Mouse (Mus musculus): ENCODE results near the gene Ldhc. TPM values are rescaled to one million over a fixed set of nuclear protein-coding genes. Genes with fewer than 3 reads are reported as not detected.

Ldhc gene
- polyA plus RNA-seq, 1 experiment from 2014 or later: 0.17 TPM

GRCm38 (mm10) chr7:46916376-46916775 is 55.4 kb downstream of the Ldhc start:
- H3K4me2 ChIP-seq (ENCODE audit: low read depth, low read length): no peak overlapping the region
- H3K4me3 ChIP-seq (ENCODE audit: low read depth, low read length): no peak overlapping the region
- no peak overlapping the region for H3K9ac ChIP-seq (ENCODE audit: low read depth, low read length)
- H3K4me1 ChIP-seq (ENCODE audit: control insufficient read depth, low read depth, low read length): peaks cover 15% of the 10 kb centered on the region
- 83% methylated on average over 3 of the region's 3 CpGs for WGBS (ENCODE audit: insufficient replicate concordance)
- no peak overlapping the region for H3K27ac ChIP-seq (ENCODE audit: low read length)
- no peak for ATAC-seq (ENCODE audit: low read depth)
- no peaks in the 10 kb centered on the region for H3K27me3 ChIP-seq (ENCODE audit: control insufficient read depth, insufficient read depth, low read depth, low read length)
- H3K9me3 ChIP-seq (replicated peaks; ENCODE audit: control insufficient read depth, low read length): no peaks in the 10 kb centered on the region
- H3K36me3 ChIP-seq (ENCODE audit: control insufficient read depth, insufficient read depth): peaks cover 6% of the 10 kb centered on the region

GRCm38 (mm10) chr7:46918678-46919371 is 57.8 kb downstream of the Ldhc start:
- ATAC-seq (ENCODE audit: low read depth): no peak

GRCm38 (mm10) chr7:46919551-46920176 is 58.7 kb downstream of the Ldhc start, which contains the start of gene Tsg101:
Tsg101 (minus strand) TSS chr7:46919969.
- H3K36me3 ChIP-seq (ENCODE audit: control insufficient read depth, insufficient read depth): no peaks in the 10 kb centered on the region
- H3K4me3 ChIP-seq (ENCODE audit: low read depth, low read length): peak within 1 kb of the TSS; percentile 95
- H3K27ac ChIP-seq (ENCODE audit: low read length): peak within 1 kb of the TSS; percentile 92
- peak within 1 kb of the TSS; percentile 92 for H3K9ac ChIP-seq (ENCODE audit: low read depth, low read length)
- H3K4me1 ChIP-seq (ENCODE audit: control insufficient read depth, low read depth, low read length): peaks cover 15% of the 10 kb centered on the region
- peak; percentile 92 for ATAC-seq (ENCODE audit: low read depth)
- no peaks in the 10 kb centered on the region for H3K9me3 ChIP-seq (replicated peaks; ENCODE audit: control insufficient read depth, low read length)
- no peaks in the 10 kb centered on the region for H3K27me3 ChIP-seq (ENCODE audit: control insufficient read depth, insufficient read depth, low read depth, low read length)
- H3K4me2 ChIP-seq (ENCODE audit: low read depth, low read length): peak within 1 kb of the TSS; percentile 74
- under 1% methylated on average over 75 of the region's 75 CpGs for WGBS (ENCODE audit: insufficient replicate concordance)

More at GRCm38 (mm10) chr7:46918678-46919371, 57.8 kb downstream of the Ldhc start:
- Histone ChIP-seq H3K27ac (ENCODE audit: low read length) (peak overlapping the region; percentile 92), H3K4me3 (ENCODE audit: low read depth, low read length) (peak overlapping the region; percentile 95), H3K4me1 (ENCODE audit: control insufficient read depth, low read depth, low read length) (peaks cover 15% of the 10 kb centered on the region), H3K27me3 (ENCODE audit: control insufficient read depth, insufficient read depth, low read depth, low read length) (no peaks in the 10 kb centered on the region), H3K9ac (ENCODE audit: low read depth, low read length) (peak overlapping the region; percentile 92), H3K9me3 (replicated peaks; ENCODE audit: control insufficient read depth, low read length) (no peaks in the 10 kb centered on the region), H3K4me2 (ENCODE audit: low read depth, low read length) (peak overlapping the region; percentile 74), H3K36me3 (ENCODE audit: control insufficient read depth, insufficient read depth) (no peaks in the 10 kb centered on the region)
- 4% methylated on average over 13 of the region's 13 CpGs for WGBS (ENCODE audit: insufficient replicate concordance)

- H3K4me3 ChIP-seq (ENCODE audit: low read depth, low read length): no peak overlapping the region
- H3K4me1 ChIP-seq (ENCODE audit: control insufficient read depth, low read depth, low read length): peaks cover 15% of the 10 kb centered on the region
- no peaks in the 10 kb centered on the region for H3K27me3 ChIP-seq (ENCODE audit: control insufficient read depth, insufficient read depth, low read depth, low read length)
- ATAC-seq (ENCODE audit: low read depth): no peak
- H3K9me3 ChIP-seq (replicated peaks; ENCODE audit: control insufficient read depth, low read length): no peaks in the 10 kb centered on the region
- no peak overlapping the region for H3K4me2 ChIP-seq (ENCODE audit: low read depth, low read length)
- no peak overlapping the region for H3K9ac ChIP-seq (ENCODE audit: low read depth, low read length)
- 83% methylated on average over 4 of the region's 4 CpGs for WGBS (ENCODE audit: insufficient replicate concordance)
- no peaks in the 10 kb centered on the region for H3K36me3 ChIP-seq (ENCODE audit: control insufficient read depth, insufficient read depth)
- H3K27ac ChIP-seq (ENCODE audit: low read length): no peak overlapping the region
Observed at GRCm38 (mm10) chr7:46922075-46922474, 61.1 kb downstream of the Ldhc start.

Other genes starting within 250 kb of the Ldhc start
- 4.8 and 4.9 TPM in 2 replicates for gene Sergef, start 221.4 kb upstream of the Ldhc start, polyA plus RNA-seq (2015; fragmentation: Nextera tagmentation; extraction: Ambion mirVana)
- gene Tph1, start 188.7 kb upstream of the Ldhc start, polyA plus RNA-seq (2015; fragmentation: Nextera tagmentation; extraction: Ambion mirVana): 0.06 TPM in 1 of 2 replicates, not detected in the other
- 11.8 and 12.6 TPM in 2 replicates for gene Saal1, start 150.5 kb upstream of the Ldhc start, polyA plus RNA-seq (2015; fragmentation: Nextera tagmentation; extraction: Ambion mirVana)
- 18.5 and 29.5 TPM in 2 replicates for gene Saa3, start 145.5 kb upstream of the Ldhc start, polyA plus RNA-seq (2015; fragmentation: Nextera tagmentation; extraction: Ambion mirVana)
- gene Saa4, start 128.6 kb upstream of the Ldhc start, polyA plus RNA-seq (2015; fragmentation: Nextera tagmentation; extraction: Ambion mirVana): 10.2 and 13.6 TPM in 2 replicates
- not detected in 2 replicates for gene Saa1, start 118.2 kb upstream of the Ldhc start, polyA plus RNA-seq (2015; fragmentation: Nextera tagmentation; extraction: Ambion mirVana)
- not detected in 2 replicates for gene Saa2, start 109.4 kb upstream of the Ldhc start, polyA plus RNA-seq (2015; fragmentation: Nextera tagmentation; extraction: Ambion mirVana)
- 7.2 and 7.4 TPM in 2 replicates for gene Hps5, start 65.1 kb upstream of the Ldhc start, polyA plus RNA-seq (2015; fragmentation: Nextera tagmentation; extraction: Ambion mirVana)
- gene Gtf2h1, start 65.1 kb upstream of the Ldhc start, polyA plus RNA-seq (2015; fragmentation: Nextera tagmentation; extraction: Ambion mirVana): 22.7 and 26.1 TPM in 2 replicates
- gene Ldha, start 19.7 kb upstream of the Ldhc start, polyA plus RNA-seq (2015; fragmentation: Nextera tagmentation; extraction: Ambion mirVana): 2,014 and 2,183 TPM in 2 replicates
- 54.4 and 54.6 TPM in 2 replicates for gene Tsg101, start 58.8 kb downstream of the Ldhc start, polyA plus RNA-seq (2015; fragmentation: Nextera tagmentation; extraction: Ambion mirVana)
- 5.8 and 6.8 TPM in 2 replicates for gene Uevld, start 97.3 kb downstream of the Ldhc start, polyA plus RNA-seq (2015; fragmentation: Nextera tagmentation; extraction: Ambion mirVana)
- gene Gm9999, start 122.4 kb downstream of the Ldhc start, polyA plus RNA-seq (2015; fragmentation: Nextera tagmentation; extraction: Ambion mirVana): not detected in 2 replicates
- gene Spty2d1, start 147.2 kb downstream of the Ldhc start, polyA plus RNA-seq (2015; fragmentation: Nextera tagmentation; extraction: Ambion mirVana): 12.1 and 12.6 TPM in 2 replicates
- gene Tmem86a, start 189.4 kb downstream of the Ldhc start, polyA plus RNA-seq (2015; fragmentation: Nextera tagmentation; extraction: Ambion mirVana): 25.3 and 25.6 TPM in 2 replicates